Mouse (Mus musculus): ENCODE results near the gene Zfp609.
"Not testable (repeated sequence)": the region's sequence is repeated elsewhere in the genome, so short reads cannot be mapped to it uniquely, and the experiment has no call there.

Gene Zfp609

GRCm38 (mm10) chr9:65812841-65813240 lies 14.5 kb downstream of the Zfp609 start:
- DNase-seq (ENCODE audit: low read depth, low spot score), result no peak

DNA sequence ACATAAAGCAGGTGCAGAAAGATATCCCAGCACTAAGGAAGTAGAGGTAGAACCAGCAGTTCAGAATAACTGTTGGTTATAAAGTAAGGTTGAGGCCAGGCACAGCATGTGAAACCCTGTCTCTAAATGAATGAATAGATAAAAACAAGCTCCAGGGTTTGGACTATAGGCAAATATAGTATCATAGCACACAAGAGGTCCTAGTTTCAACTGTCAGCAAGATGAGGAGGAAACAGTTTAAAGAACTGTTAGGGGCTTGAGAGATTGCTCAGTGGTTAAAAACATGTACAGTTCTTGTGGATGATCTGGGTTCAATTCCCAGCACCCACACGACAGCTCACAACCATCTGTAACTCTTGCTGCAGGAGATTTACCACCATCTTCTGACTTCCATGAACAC lies 15.6 kb downstream of the Zfp609 start:
- no peak for DNase-seq (ENCODE audit: low read depth, low spot score)

- no peak for DNase-seq (ENCODE audit: low read depth, low spot score)
Observed at GRCm38 (mm10) chr9:65807818-65808217, 19.5 kb downstream of the Zfp609 start.

- DNase-seq (ENCODE audit: low read depth, low spot score), result no peak
Observed at GRCm38 (mm10) chr9:65807251-65807650, 20.1 kb downstream of the Zfp609 start.

DNA sequence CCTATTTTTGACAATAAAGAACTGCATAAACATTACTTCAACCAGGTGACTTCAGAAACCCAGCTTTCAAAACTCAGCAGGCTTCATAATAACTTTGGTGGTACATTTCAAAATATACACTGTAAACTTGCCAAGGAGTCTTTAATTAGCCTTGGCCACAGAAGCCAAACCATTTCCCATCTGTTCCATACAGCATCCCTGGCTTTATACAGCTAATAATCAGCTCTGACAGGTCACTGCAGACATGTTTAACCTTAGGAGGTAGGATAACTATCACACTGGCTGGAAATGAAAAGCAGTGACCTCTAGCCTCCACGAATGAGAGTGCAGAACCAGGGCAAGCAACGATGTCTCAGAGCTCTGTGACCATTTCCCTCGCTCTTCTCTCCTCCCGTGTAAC lies 27.6 kb downstream of the Zfp609 start:
- DNase-seq (ENCODE audit: low read depth, low spot score), result no peak

GRCm38 (mm10) chr9:65795651-65796050 lies 31.7 kb downstream of the Zfp609 start:
- DNase-seq (ENCODE audit: low read depth, low spot score), result no peak

DNA sequence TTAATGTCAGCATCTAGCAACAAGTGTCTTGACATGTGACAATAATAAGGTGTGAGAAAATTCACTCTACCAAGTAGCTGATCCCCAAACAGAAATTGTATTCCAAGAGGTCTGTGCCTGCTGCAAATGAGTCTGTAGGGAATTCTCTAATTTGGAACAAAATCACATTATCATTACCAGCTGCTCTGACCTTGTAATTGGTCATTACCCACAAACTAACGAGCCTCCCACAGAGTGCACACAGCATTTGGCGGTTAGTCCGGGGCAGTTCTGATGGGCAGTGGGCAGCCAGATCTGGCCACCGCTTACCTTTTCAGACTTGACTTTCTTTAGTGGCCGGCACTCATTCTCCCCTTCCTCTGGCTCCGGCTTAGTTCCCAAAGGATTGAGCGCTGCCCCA lies 33.1 kb downstream of the Zfp609 start:
- no peak for DNase-seq (ENCODE audit: low read depth, low spot score)

- no peak for DNase-seq (ENCODE audit: low read depth, low spot score)
Observed at GRCm38 (mm10) chr9:65793506-65793905, 33.9 kb downstream of the Zfp609 start.

GRCm38 (mm10) chr9:65793086-65793485 lies 34.3 kb downstream of the Zfp609 start:
- no peak for DNase-seq (ENCODE audit: low read depth, low spot score)

- DNase-seq (ENCODE audit: low read depth, low spot score), result no peak
Observed at GRCm38 (mm10) chr9:65791846-65792245, 35.5 kb downstream of the Zfp609 start.

- DNase-seq (ENCODE audit: low read depth, low spot score), result no peak
Observed at GRCm38 (mm10) chr9:65791106-65791505, 36.3 kb downstream of the Zfp609 start.

GRCm38 (mm10) chr9:65789788-65790187 lies 37.6 kb downstream of the Zfp609 start:
- no peak for DNase-seq (ENCODE audit: low read depth, low spot score)

GRCm38 (mm10) chr9:65788556-65788955 lies 38.8 kb downstream of the Zfp609 start:
- no peak for DNase-seq (ENCODE audit: low read depth, low spot score)

GRCm38 (mm10) chr9:65787829-65788344 lies 39.5 kb downstream of the Zfp609 start:
- no peak for DNase-seq (ENCODE audit: low read depth, low spot score)

DNA sequence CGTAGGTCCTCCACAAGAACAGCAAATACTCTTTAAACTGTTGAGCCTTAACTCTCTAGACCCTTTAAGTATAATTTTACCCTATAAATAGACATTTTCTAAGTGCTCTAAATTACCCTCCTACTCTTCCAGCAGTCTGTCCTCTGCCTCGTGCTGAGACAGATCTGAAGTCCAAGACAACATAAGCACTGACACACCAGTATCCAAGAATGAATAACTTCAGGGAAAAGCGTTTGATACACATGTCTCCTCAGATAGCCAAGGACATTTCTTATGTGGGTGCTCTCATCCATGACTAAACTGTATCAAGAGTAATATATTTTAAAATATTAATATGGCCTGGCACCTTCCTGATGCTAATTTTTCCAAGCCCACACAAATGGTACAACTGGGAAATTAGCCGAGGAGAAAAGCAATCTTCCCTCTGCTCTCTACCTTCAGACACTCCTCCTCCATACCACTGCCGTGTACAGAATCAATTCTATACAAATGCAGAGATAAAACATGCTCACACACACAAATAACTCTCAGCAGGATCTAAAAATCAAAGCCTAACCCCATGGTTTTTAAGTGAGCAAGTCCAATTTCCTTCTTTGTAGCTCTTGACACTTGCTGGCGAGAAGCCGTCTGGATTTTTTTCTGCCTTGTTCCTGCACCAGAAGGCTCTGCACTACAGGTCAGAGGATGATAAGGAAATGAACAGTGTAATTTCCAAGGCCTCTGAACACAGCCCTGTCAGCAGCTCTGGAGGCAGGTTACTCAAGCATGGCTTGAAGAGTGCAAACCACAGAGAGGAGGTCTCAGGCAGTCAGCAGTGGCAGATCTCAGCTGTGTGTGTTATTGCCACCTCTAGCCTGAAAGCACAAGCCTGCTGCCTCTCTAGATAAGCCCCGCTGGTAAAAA lies 40.2 kb downstream of the Zfp609 start:
- DNase-seq (ENCODE audit: low read depth, low spot score), result no peak

DNA sequence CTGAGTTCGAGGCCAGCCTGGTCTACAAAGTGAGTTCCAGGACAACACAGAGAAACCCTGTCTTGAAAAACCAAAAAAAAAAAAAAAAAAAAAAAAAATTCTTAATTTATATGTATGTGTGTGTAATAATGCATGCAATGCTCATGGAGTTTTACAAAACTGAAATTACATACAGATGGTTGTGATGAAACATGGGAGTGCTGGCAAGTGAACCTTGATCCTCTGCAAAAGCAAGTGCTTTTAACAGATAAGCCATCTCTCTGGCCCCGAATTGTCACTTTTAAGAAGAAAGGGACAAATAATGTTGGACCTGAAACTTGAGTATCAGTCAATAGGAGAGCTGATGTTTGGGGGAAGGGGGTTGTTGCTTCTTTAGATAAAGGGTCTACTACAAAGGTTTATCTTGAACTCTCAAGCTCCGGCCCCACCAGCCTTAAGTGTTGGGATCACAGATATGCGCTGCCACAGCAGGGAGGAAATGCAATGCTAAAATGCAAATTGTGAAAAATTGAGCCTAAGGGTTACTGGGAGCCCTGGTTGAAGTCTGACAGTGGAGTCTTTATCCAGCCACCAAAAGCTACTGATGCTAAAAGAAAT lies 41.5 kb downstream of the Zfp609 start:
- DNase-seq (ENCODE audit: low read depth, low spot score), result no peak

DNA sequence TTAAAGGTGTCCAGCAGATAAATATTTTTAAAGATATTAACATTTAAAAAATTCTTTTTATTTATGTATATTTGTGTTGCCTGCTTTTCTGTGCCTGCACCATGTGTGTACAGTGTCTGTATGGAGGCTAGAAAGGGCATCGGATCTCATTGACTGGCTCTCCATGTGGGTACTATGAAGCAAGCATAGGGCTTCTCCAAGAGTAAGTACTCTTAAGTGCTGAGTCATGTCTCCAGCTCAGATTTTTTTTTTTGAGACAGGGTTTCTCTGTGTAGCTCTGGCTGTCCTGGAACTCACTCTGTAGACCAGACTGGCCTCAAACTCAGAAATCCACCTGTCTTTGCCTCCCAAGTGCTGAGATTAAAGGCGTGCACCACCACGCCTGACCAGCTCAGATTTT lies 47.7 kb downstream of the Zfp609 start:
- not testable (repeated sequence) for DNase-seq (ENCODE audit: low read depth, low spot score)

DNA sequence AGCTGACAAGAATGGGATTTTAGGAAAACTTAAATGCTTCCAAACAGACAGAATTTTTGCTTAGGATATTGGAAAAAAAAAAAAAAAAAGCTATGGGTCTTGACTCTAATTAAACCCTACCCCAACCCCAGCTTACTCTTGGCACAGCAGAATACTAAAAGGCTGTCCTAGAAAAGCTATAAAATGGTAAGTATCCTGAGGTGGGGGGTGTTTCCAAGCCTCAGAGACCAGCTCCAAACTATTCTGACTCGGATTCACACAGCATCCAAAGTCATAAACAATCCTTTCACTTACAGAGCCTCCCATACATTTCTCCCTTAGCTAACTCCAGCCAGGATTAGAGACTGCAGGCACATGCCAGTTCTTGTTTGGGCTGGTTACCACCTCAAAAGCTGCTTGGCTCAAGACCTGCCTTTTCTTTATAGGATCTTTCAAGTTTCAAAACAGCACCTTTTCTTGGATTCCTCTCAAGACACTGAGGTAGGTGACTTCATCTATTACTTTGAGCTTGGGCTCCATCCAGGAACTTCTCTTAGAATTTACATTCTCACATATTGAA lies 50.4 kb downstream of the Zfp609 start:
- DNase-seq (ENCODE audit: low read depth, low spot score), result peak; percentile 17

GRCm38 (mm10) chr9:65776137-65776872 lies 51.1 kb downstream of the Zfp609 start:
- DNase-seq (ENCODE audit: low read depth, low spot score), result peak; percentile 44

DNA sequence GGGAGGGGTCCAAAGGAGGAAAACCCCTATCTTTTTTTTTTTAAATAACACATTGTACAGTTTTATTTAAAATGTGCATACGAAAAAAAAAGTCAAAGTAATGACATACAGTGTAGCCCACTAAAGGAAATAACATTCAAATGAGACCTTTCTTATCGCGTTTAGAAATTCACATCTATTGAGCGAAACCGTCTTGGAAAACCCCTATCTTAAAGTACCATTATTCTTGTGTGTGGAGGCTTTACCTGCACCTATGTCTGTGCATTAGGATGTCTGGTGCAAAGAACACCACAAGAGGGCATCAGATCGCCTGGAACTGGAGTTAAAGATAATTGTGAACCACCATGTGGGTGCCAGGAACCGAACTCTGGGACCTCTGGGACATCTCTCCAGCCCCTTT lies 53.6 kb downstream of the Zfp609 start:
- DNase-seq (ENCODE audit: low read depth, low spot score), result peak; percentile 14

DNA sequence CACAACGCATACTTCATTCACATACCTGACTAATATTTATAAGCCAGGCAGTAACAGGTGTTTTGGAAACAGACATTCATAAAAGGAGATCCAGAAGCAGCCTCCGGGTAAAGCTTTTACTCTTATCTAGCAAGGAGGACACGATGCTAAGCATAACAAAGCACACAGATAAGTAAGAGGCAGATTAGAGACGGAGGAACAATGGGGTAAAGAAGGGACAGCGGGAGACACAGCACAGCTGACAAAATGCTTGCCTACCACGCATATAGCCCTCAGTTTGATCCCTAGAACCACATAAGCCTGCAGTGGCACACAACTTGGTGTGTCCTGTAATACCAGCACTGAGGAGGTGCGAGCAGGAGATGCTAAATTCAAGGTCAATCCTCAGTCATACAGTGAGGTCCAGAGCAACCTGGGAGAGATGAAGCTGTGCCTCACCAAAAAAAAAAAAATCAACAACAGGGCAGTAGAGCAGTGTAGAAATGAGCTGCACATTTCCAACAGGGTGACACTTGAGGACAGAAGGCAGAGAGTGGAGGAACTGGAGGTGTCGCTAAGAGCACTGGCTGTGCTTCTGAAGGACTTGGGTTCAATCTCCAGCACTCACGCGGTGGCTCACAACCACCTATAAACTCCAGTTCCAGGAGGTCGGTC lies 56.2 kb downstream of the Zfp609 start:
- peak; percentile 31 for DNase-seq (ENCODE audit: low read depth, low spot score)

Data from ES-CJ7 (cell line).